Mouse (Mus musculus): ENCODE results near the gene Magi1.
"Not testable (repeated sequence)": the region's sequence is repeated elsewhere in the genome, so short reads cannot be mapped to it uniquely, and the experiment has no call there.

The Magi1 gene

GRCm38 (mm10) chr6:94045180-94045579, 238.5 kb downstream of the Magi1 start:
- no peak for DNase-seq

DNA sequence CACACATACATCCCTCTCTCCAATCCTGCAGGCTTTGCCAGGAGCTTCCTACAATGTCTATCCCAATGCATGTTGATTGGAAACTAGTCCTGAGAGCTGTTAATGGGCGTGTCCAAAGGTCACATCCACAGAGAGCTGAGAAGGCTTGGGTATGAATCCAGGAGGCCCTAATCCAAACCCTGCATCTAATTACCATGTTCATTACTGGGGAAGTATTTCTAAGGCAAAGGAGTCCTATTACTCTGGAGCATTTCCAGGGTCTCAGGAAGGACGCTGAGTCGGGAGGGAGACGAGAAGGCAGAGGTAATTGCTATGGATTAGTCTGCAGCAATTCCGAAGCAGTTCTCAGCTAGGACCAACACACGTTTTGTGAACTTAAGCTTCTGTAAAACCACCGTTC, 240.3 kb downstream of the Magi1 start:
- DNase-seq = no peak

- DNase-seq = peak; percentile 33
Observed at GRCm38 (mm10) chr6:94040093-94040492, 243.6 kb downstream of the Magi1 start.

- DNase-seq = no peak
Observed at GRCm38 (mm10) chr6:94038897-94039296, 244.8 kb downstream of the Magi1 start.

- DNase-seq = no peak
Observed at GRCm38 (mm10) chr6:94036554-94036953, 247.2 kb downstream of the Magi1 start.

DNA sequence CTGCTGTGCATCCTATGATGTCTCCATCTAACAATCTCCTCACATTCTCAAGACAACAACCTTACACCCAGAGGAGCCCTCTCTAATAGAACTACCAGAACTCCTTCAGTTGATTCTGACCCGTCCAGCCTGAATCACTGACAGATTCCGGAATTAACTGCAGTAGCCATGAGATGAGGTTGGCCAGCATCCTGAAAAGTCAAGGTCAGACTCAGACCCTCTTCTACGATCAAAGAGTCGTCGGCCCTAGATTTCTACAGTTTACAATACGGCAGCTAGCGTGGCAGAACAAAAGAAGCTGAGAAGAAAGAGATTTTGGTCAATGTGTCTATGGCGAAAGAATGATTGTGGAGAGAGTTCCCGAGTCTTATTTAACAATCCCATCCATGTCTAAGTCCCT, 257.4 kb downstream of the Magi1 start:
- no peak for DNase-seq

DNA sequence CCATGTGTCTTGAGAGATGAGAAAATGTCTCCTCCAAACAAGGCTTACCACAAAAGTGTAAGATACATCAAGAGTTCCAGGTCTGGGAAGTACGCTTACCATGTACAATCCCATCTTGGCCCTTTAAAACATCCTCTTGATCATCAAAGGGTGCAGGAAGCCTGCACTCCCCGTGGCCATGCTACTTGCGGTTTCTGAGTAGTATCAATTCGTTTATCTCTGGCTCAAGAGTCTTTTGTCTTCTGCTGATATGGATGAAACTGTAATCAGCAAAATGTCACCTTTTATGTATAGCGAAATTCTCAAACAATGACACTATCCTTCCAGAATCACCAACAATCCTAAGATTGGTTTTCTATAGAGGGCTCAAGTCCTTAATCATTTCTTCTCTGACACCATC, 261.3 kb downstream of the Magi1 start:
- DNase-seq = no peak

DNA sequence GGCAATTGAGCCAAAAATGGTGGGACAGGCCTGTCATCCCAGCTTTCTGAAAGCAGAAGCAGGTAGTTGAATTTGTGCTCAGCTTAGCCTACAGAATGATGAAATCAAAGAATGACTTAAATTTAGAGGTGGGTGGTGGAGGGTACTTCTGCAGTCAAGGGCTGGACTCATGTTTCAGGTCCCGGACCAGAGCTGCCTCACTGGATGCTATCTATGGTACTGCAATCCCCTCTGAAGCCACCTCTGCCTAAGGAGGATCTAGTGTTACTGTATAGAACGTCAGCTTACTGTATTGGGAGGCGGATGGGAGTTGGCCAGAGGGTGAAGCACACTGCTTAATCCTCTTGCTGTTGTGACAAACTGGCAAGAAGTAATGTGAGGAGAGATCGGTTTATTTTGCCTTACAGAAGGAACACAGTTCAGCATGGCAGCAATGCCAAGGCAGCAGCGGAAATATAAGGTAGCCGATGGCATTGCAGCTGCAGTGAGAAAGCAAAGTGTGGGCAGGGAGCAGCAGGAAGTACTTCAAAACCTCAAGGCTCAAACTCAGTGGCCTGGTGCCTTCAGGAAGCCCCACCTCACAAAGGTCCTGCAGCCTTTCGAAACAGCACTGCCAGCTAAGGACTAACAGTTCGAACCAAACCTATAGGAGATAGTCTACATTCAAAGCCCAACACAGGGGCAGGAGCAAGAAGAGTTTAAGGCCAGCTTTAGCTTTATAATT, 262.3 kb downstream of the Magi1 start:
- DNase-seq = no peak

GRCm38 (mm10) chr6:94020566-94020965, 263.2 kb downstream of the Magi1 start:
- DNase-seq = no peak

GRCm38 (mm10) chr6:94019935-94020334, 263.8 kb downstream of the Magi1 start:
- no peak for DNase-seq

DNA sequence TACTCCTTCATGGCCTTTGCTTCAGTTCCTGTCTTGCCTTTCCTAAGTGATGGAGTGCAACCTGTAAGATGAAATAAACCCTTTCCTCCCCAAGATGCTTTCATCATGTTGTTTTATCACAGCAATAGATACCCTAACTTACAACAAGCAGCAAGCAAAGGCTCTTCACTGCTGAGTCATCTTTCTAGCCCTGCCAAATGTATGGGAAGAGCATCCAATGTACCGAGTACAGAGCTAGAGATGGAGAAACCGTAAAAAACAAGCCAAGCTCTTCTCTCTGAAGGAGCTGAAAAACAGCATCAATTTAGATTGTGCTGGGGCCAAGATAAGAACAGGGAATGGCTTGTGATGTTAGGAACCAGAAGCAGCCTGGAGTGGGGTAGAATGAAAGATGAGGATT, 270.0 kb downstream of the Magi1 start:
- no peak for DNase-seq

DNA sequence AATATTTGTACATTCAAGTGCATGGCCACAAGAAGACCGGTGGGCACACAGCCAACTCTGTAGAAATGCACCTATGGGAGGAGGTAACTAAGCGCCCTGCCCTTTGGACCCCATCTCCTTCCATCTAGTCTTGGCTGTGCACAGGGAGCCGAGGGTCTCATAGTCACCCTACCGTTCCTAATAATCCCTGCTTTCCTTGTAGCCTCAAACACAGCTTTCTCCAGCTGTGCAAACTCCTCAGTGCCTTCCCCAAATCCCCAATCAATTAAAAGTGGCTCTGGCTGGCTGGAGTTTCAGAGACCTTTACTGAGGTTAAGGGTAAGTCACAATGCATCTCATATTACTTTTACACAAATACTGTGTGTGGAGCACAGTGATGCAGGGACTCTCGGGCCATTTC, 271.8 kb downstream of the Magi1 start:
- DNase-seq = peak; percentile 65

DNA sequence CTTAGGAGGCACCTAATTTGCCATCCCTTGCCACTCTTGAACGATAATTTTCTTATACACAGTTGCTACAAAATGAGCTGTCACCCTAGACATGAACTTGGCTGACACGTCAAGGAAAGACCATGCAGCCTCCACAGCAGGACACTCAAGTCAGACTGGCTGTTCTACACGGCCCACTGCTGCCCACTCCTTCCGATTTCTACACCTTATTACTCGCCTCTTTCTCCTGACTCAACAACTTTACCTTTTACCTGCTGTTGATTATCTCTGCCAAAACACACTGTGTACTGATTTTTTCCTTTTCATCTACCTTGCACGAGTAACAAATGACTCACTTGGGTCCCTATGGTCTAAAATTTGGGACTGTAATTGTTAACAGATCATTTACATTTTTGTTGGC, 272.2 kb downstream of the Magi1 start:
- DNase-seq = no peak

DNA sequence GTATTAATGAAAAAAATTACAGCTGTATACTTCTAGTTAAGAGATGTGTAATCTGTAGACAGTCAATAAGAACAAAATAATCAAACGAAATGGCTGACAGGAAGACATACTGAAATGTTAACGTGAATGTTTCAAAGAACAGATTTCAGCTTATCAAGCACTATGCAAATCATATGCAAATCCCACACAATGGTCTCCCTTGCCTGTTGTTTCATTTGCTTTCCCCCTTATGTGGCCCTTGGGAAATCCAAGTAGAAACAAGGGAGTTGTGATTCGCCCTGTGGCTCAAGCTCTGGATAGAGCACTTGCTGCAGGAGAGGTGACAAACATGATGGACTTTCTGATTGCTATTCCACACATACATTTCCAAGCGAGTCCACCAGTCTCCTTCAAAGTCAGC, 275.1 kb downstream of the Magi1 start:
- DNase-seq = no peak

GRCm38 (mm10) chr6:94003586-94003985, 280.1 kb downstream of the Magi1 start:
- not testable (repeated sequence) for DNase-seq

GRCm38 (mm10) chr6:93996841-93997485, 286.8 kb downstream of the Magi1 start:
- no peak for DNase-seq

DNA sequence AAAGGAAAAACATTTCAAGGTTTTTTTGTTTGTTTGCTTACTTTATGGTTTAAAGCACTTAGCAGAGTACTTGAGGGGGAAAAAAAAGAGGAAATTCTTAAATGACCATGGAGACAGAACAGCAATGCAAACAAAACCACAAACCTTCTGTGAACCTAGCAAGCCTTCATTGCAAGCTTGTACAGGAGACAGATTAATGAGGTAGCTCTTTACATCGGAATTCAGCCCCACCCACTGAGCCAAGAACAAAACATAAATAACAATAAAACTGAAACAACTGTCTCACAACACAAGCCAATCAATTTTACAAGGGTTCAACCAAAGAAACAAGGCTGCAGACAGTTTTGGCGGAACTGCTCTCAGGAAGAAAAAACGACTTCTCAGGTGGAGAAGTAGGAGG, 296.2 kb downstream of the Magi1 start:
- no peak for DNase-seq

GRCm38 (mm10) chr6:93985111-93985510, 298.6 kb downstream of the Magi1 start:
- DNase-seq = peak; percentile 29

- DNase-seq = no peak
Observed at GRCm38 (mm10) chr6:93983551-93983950, 300.2 kb downstream of the Magi1 start.

DNA sequence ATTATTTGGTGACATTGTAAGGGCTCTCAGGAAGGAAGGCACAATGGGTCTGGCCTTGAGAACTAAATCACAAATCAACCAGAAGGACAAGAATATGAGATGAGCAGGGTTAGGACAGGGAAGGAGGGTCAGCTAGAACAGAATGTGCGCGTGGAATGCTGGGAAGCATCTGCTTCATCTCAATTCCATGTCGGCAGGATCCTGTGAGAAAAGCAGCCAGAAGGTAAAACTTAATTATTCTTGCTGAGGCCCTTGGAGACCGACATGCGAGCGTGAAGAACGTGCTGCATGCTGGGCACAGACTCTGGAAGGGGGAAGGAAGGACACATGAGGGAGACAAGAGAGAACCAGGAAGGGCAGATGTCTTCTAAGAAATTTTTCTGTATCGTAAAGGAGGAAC, 302.5 kb downstream of the Magi1 start:
- DNase-seq = peak; percentile 19

GRCm38 (mm10) chr6:93979241-93979640, 304.5 kb downstream of the Magi1 start:
- DNase-seq = no peak

- no peak for DNase-seq
Observed at GRCm38 (mm10) chr6:93968721-93969120, 315.0 kb downstream of the Magi1 start.

GRCm38 (mm10) chr6:93962757-93963336, 320.9 kb downstream of the Magi1 start:
- no peak for DNase-seq

GRCm38 (mm10) chr6:93961782-93962181, 321.9 kb downstream of the Magi1 start:
- no peak for DNase-seq
